Mouse (Mus musculus): ENCODE results near the gene Tssk6. TPM values are rescaled to one million over a fixed set of nuclear protein-coding genes. Genes with fewer than 3 reads are reported as not detected.
"Not testable (repeated sequence)": the region's sequence is repeated elsewhere in the genome, so short reads cannot be mapped to it uniquely, and the experiment has no call there.

Tssk6 gene
- polyA plus RNA-seq, 1 experiment from 2014 or later, result 1.6 TPM

- Histone ChIP-seq H3K27ac (ENCODE audit: low read length) (no peak overlapping the region), H3K9me3 (replicated peaks; ENCODE audit: control insufficient read depth, low read length) (no peaks in the 10 kb centered on the region), H3K27me3 (ENCODE audit: control insufficient read depth, insufficient read depth, low read depth, low read length) (no peaks in the 10 kb centered on the region), H3K4me3 (ENCODE audit: low read depth, low read length) (no peak overlapping the region), H3K4me2 (ENCODE audit: low read depth, low read length) (no peak overlapping the region), H3K36me3 (ENCODE audit: control insufficient read depth, insufficient read depth) (peaks cover 3% of the 10 kb centered on the region; the same call in 1 of the 2 replicates), H3K4me1 (ENCODE audit: control insufficient read depth, low read depth, low read length) (peaks cover 30% of the 10 kb centered on the region), H3K9ac (ENCODE audit: low read depth, low read length) (no peak overlapping the region)
- no peak for ATAC-seq (ENCODE audit: low read depth)
- 57% methylated on average over 3 of the region's 3 CpGs for WGBS (ENCODE audit: insufficient replicate concordance)
Observed at GRCm38 (mm10) chr8:69937466-69937865, 35.5 kb downstream of the Tssk6 start.

- Histone ChIP-seq H3K36me3 (ENCODE audit: control insufficient read depth, insufficient read depth) (peaks cover 3% of the 10 kb centered on the region; the same call in 1 of the 2 replicates), H3K4me2 (ENCODE audit: low read depth, low read length) (no peak overlapping the region), H3K4me1 (ENCODE audit: control insufficient read depth, low read depth, low read length) (peaks cover 32% of the 10 kb centered on the region), H3K4me3 (ENCODE audit: low read depth, low read length) (no peak overlapping the region), H3K9me3 (replicated peaks; ENCODE audit: control insufficient read depth, low read length) (no peaks in the 10 kb centered on the region), H3K9ac (ENCODE audit: low read depth, low read length) (no peak overlapping the region), H3K27ac (ENCODE audit: low read length) (0 out of 2 replicates have a peak overlapping the region, but pooled peaks have one; percentile 4), H3K27me3 (ENCODE audit: control insufficient read depth, insufficient read depth, low read depth, low read length) (no peaks in the 10 kb centered on the region)
- ATAC-seq (ENCODE audit: low read depth), result no peak
- WGBS (ENCODE audit: insufficient replicate concordance), result 41% methylated on average over 6 of the region's 6 CpGs
Observed at GRCm38 (mm10) chr8:69938245-69938982, 36.4 kb downstream of the Tssk6 start.

- peak overlapping the region; percentile 58; the same call in 1 of the 2 replicates for H3K27ac ChIP-seq (ENCODE audit: low read length)
- H3K9me3 ChIP-seq (replicated peaks; ENCODE audit: control insufficient read depth, low read length), result no peaks in the 10 kb centered on the region
- peak; percentile 82 for ATAC-seq (ENCODE audit: low read depth)
- H3K4me2 ChIP-seq (ENCODE audit: low read depth, low read length), result no peak overlapping the region
- peaks cover 1% of the 10 kb centered on the region; the same call in 1 of the 2 replicates for H3K36me3 ChIP-seq (ENCODE audit: control insufficient read depth, insufficient read depth)
- H3K27me3 ChIP-seq (ENCODE audit: control insufficient read depth, insufficient read depth, low read depth, low read length), result no peaks in the 10 kb centered on the region
- peaks cover 36% of the 10 kb centered on the region for H3K4me1 ChIP-seq (ENCODE audit: control insufficient read depth, low read depth, low read length)
- 41% methylated on average over 3 of the region's 3 CpGs for WGBS (ENCODE audit: insufficient replicate concordance)
- H3K9ac ChIP-seq (ENCODE audit: low read depth, low read length), result no peak overlapping the region
- no peak overlapping the region for H3K4me3 ChIP-seq (ENCODE audit: low read depth, low read length)
Observed at GRCm38 (mm10) chr8:69939633-69940032, 37.6 kb downstream of the Tssk6 start.

- no peaks in the 10 kb centered on the region for H3K36me3 ChIP-seq (ENCODE audit: control insufficient read depth, insufficient read depth)
- no peak overlapping the region; the same call in 1 of the 2 replicates for H3K27ac ChIP-seq (ENCODE audit: low read length)
- ATAC-seq (ENCODE audit: low read depth), result no peak
- H3K9ac ChIP-seq (ENCODE audit: low read depth, low read length), result no peak overlapping the region
- no peak overlapping the region for H3K4me3 ChIP-seq (ENCODE audit: low read depth, low read length)
- peaks cover 36% of the 10 kb centered on the region for H3K4me1 ChIP-seq (ENCODE audit: control insufficient read depth, low read depth, low read length)
- WGBS (ENCODE audit: insufficient replicate concordance), result 45% methylated on average over 2 of the region's 2 CpGs
- H3K4me2 ChIP-seq (ENCODE audit: low read depth, low read length), result no peak overlapping the region
- no peaks in the 10 kb centered on the region for H3K27me3 ChIP-seq (ENCODE audit: control insufficient read depth, insufficient read depth, low read depth, low read length)
- H3K9me3 ChIP-seq (replicated peaks; ENCODE audit: control insufficient read depth, low read length), result no peaks in the 10 kb centered on the region
Observed at GRCm38 (mm10) chr8:69940386-69940785, 38.4 kb downstream of the Tssk6 start.

GRCm38 (mm10) chr8:69942495-69942894 is 40.5 kb downstream of the Tssk6 start:
- ATAC-seq (ENCODE audit: low read depth); H3K27ac ChIP-seq (ENCODE audit: low read length); H3K27me3 ChIP-seq (ENCODE audit: control insufficient read depth, insufficient read depth, low read depth, low read length); H3K4me3 ChIP-seq (ENCODE audit: low read depth, low read length); H3K4me2 ChIP-seq (ENCODE audit: low read depth, low read length); H3K9me3 ChIP-seq (replicated peaks; ENCODE audit: control insufficient read depth, low read length); H3K9ac ChIP-seq (ENCODE audit: low read depth, low read length); H3K36me3 ChIP-seq (ENCODE audit: control insufficient read depth, insufficient read depth): not testable (repeated sequence)
- H3K4me1 ChIP-seq (ENCODE audit: control insufficient read depth, low read depth, low read length), result peaks cover 30% of the 10 kb centered on the region
- 76% methylated on average over 2 of the region's 3 CpGs for WGBS (ENCODE audit: insufficient replicate concordance)

- peak; percentile 64 for ATAC-seq (ENCODE audit: low read depth)
Observed at GRCm38 (mm10) chr8:69950300-69950699, 48.3 kb downstream of the Tssk6 start.

More at GRCm38 (mm10) chr8:69950300-69950699, 48.3 kb downstream of the Tssk6 start:
- no peaks in the 10 kb centered on the region; the same call in 1 of the 2 replicates for H3K4me1 ChIP-seq (ENCODE audit: control insufficient read depth, low read depth, low read length)
- no peaks in the 10 kb centered on the region for H3K9me3 ChIP-seq (replicated peaks; ENCODE audit: control insufficient read depth, low read length)
- no peaks in the 10 kb centered on the region for H3K27me3 ChIP-seq (ENCODE audit: control insufficient read depth, insufficient read depth, low read depth, low read length)
- WGBS (ENCODE audit: insufficient replicate concordance), result 73% methylated on average over 2 of the region's 2 CpGs
- no peak overlapping the region for H3K4me3 ChIP-seq (ENCODE audit: low read depth, low read length)
- H3K9ac ChIP-seq (ENCODE audit: low read depth, low read length), result no peak overlapping the region
- no peaks in the 10 kb centered on the region for H3K36me3 ChIP-seq (ENCODE audit: control insufficient read depth, insufficient read depth)
- no peak overlapping the region for H3K4me2 ChIP-seq (ENCODE audit: low read depth, low read length)
- H3K27ac ChIP-seq (ENCODE audit: low read length), result peak overlapping the region; percentile 34; the same call in 1 of the 2 replicates

Other genes starting within 250 kb of the Tssk6 start
- 0.39 and 0.42 TPM in 2 replicates for gene Zfp964, start 247.7 kb upstream of the Tssk6 start, polyA plus RNA-seq (2015; fragmentation: Nextera tagmentation; extraction: Ambion mirVana)
- 9.7 and 10.6 TPM in 2 replicates for gene Zfp869, start 191.5 kb upstream of the Tssk6 start, polyA plus RNA-seq (2015; fragmentation: Nextera tagmentation; extraction: Ambion mirVana)
- gene Zfp963, start 152.2 kb upstream of the Tssk6 start, polyA plus RNA-seq (2015; fragmentation: Nextera tagmentation; extraction: Ambion mirVana), result 2.9 and 3.1 TPM in 2 replicates
- gene Gm20422, start 127.3 kb upstream of the Tssk6 start, polyA plus RNA-seq (2015; fragmentation: Nextera tagmentation; extraction: Ambion mirVana), result 0.79 TPM in 1 of 2 replicates, not detected in the other
- 18.6 and 20.9 TPM in 2 replicates for gene Atp13a1, start 111.0 kb upstream of the Tssk6 start, polyA plus RNA-seq (2015; fragmentation: Nextera tagmentation; extraction: Ambion mirVana)
- 7.7 and 8.6 TPM in 2 replicates for gene Zfp866, start 111.0 kb upstream of the Tssk6 start, polyA plus RNA-seq (2015; fragmentation: Nextera tagmentation; extraction: Ambion mirVana)
- 5.0 and 7.0 TPM in 2 replicates for gene Gmip, start 93.5 kb upstream of the Tssk6 start, polyA plus RNA-seq (2015; fragmentation: Nextera tagmentation; extraction: Ambion mirVana)
- 0.05 and 0.07 TPM in 2 replicates for gene Lpar2, start 79.8 kb upstream of the Tssk6 start, polyA plus RNA-seq (2015; fragmentation: Nextera tagmentation; extraction: Ambion mirVana)
- gene Pbx4, start 69.7 kb upstream of the Tssk6 start, polyA plus RNA-seq (2015; fragmentation: Nextera tagmentation; extraction: Ambion mirVana), result 1.8 and 2.0 TPM in 2 replicates
- not detected in 2 replicates for gene Cilp2, start 14.5 kb upstream of the Tssk6 start, polyA plus RNA-seq (2015; fragmentation: Nextera tagmentation; extraction: Ambion mirVana)
- 103 and 104 TPM in 2 replicates for gene Ndufa13, start 374 bp downstream of the Tssk6 start, polyA plus RNA-seq (2015; fragmentation: Nextera tagmentation; extraction: Ambion mirVana)
- 0.63 and 0.77 TPM in 2 replicates for gene Yjefn3, start 528 bp downstream of the Tssk6 start, polyA plus RNA-seq (2015; fragmentation: Nextera tagmentation; extraction: Ambion mirVana)
- gene Gatad2a, start 94.2 kb downstream of the Tssk6 start, polyA plus RNA-seq (2015; fragmentation: Nextera tagmentation; extraction: Ambion mirVana), result 17.2 and 18.9 TPM in 2 replicates
- 21.7 and 22.6 TPM in 2 replicates for gene Mau2, start 140.6 kb downstream of the Tssk6 start, polyA plus RNA-seq (2015; fragmentation: Nextera tagmentation; extraction: Ambion mirVana)
- 14.7 and 14.9 TPM in 2 replicates for gene Sugp1, start 140.6 kb downstream of the Tssk6 start, polyA plus RNA-seq (2015; fragmentation: Nextera tagmentation; extraction: Ambion mirVana)
- 1.8 and 3.0 TPM in 2 replicates for gene Tm6sf2, start 170.7 kb downstream of the Tssk6 start, polyA plus RNA-seq (2015; fragmentation: Nextera tagmentation; extraction: Ambion mirVana)
- gene Hapln4, start 181.3 kb downstream of the Tssk6 start, polyA plus RNA-seq (2015; fragmentation: Nextera tagmentation; extraction: Ambion mirVana), result 0.04 TPM in 1 of 2 replicates, not detected in the other
- 0.04 TPM in 1 of 2 replicates, not detected in the other for gene Ncan, start 218.7 kb downstream of the Tssk6 start, polyA plus RNA-seq (2015; fragmentation: Nextera tagmentation; extraction: Ambion mirVana)
- gene Nr2c2ap, start 229.1 kb downstream of the Tssk6 start, polyA plus RNA-seq (2015; fragmentation: Nextera tagmentation; extraction: Ambion mirVana), result 12.6 and 13.2 TPM in 2 replicates
- gene Rfxank, start 237.0 kb downstream of the Tssk6 start, polyA plus RNA-seq (2015; fragmentation: Nextera tagmentation; extraction: Ambion mirVana), result 7.4 TPM in 2 replicates
- 21.4 and 23.4 TPM in 2 replicates for gene Borcs8, start 237.3 kb downstream of the Tssk6 start, polyA plus RNA-seq (2015; fragmentation: Nextera tagmentation; extraction: Ambion mirVana)
- gene Mef2b, start 237.5 kb downstream of the Tssk6 start, polyA plus RNA-seq (2015; fragmentation: Nextera tagmentation; extraction: Ambion mirVana), result not detected in 2 replicates